Mouse (Mus musculus): ENCODE measurements at regions not wholly inside any gene's neighbourhood (a gene's known extent, or its start where the extent isn't known, plus 50 kb on each side); places are given as distances from the start of the nearest gene placed in this dataset.

- Histone ChIP-seq H3K4me1 (ENCODE audit: control insufficient read depth in 1 of 2, insufficient read depth in 2 of 2) (peaks cover 2 to 3% of the 10 kb centered on the region in 2 experiments; a peak in 1 of 4 replicates), H3K4me3 (replicated peaks in 1 of 3; ENCODE audit: low read depth in 2 of 3, low read length in 2 of 3, poor library complexity in 1 of 3) (no peak overlapping the region), H3K36me3 (replicated peaks in 1 of 2; ENCODE audit: control insufficient read depth in 1 of 2, insufficient read depth in 1 of 2, low read length in 1 of 2) (no peaks in the 10 kb centered on the region), H3K9me3 (replicated peaks; ENCODE audit: low read length) (no peaks in the 10 kb centered on the region), H3K27ac (ENCODE audit: insufficient read depth, low read depth) (no peak overlapping the region), H3K9ac (ENCODE audit: insufficient read depth, low read depth) (no peak overlapping the region), H3K4me2 (ENCODE audit: insufficient read depth, low read depth, poor library complexity, severe bottlenecking) (no peak overlapping the region), H3K27me3 (replicated peaks) (peaks cover 4% of the 10 kb centered on the region), H3K79me2 (replicated peaks; ENCODE audit: control insufficient read depth, extremely low read depth, insufficient read depth, poor library complexity, severe bottlenecking) (no peaks in the 10 kb centered on the region)
- in situ Hi-C loops (cut with MboI; ENCODE audit: low pct_ligation_motif_present, low pct_unique_long_range_greater_than_20kb, low sequenced_read_pairs), result no loop called here
- no peak for DNase-seq (ENCODE audit: extremely low read depth)
- dilution Hi-C loops (cut with MboI; ENCODE audit: extremely low pct_ligation_motif_present, extremely low pct_unique_long_range_greater_than_20kb, low sequenced_read_pairs), result no loop called here
- TF ChIP-seq SMC3 (IDR thresholded peaks at IDR 0.05; ENCODE audit: low read depth, low read length), result no peak
- TF ChIP-seq MYC (IDR thresholded peaks at IDR 0.05; ENCODE audit: low read depth, low read length), result no peak
- no peak for TF ChIP-seq USF2 (conservative IDR thresholded peaks at IDR 0.05; ENCODE audit: low read depth, low read length)
- no peak for TF ChIP-seq CHD1 (IDR thresholded peaks at IDR 0.05; ENCODE audit: low read depth, low read length)
- no peak for TF ChIP-seq MAZ (IDR thresholded peaks at IDR 0.05; ENCODE audit: low read depth, low read length)
- no peak for TF ChIP-seq EP300 (IDR thresholded peaks at IDR 0.05; ENCODE audit: low read length)
- no peak for TF ChIP-seq ELF1 (IDR thresholded peaks at IDR 0.05; ENCODE audit: low read depth, low read length)
- TF ChIP-seq POLR2A (IDR thresholded peaks at IDR 0.05; ENCODE audit: low read depth, low read length), result no peak
- no peak for TF ChIP-seq TBP (conservative IDR thresholded peaks at IDR 0.05; ENCODE audit: low read depth, low read length)
- TF ChIP-seq JUN (IDR thresholded peaks at IDR 0.05; ENCODE audit: insufficient read depth, low read depth, low read length), result no peak
- no peak for TF ChIP-seq NRF1 (IDR thresholded peaks at IDR 0.05; ENCODE audit: low read depth, low read length)
- no peak for TF ChIP-seq MXI1 (IDR thresholded peaks at IDR 0.05; ENCODE audit: low read depth, low read length)
- TF ChIP-seq GABPA (IDR thresholded peaks at IDR 0.05; ENCODE audit: insufficient replicate concordance, low read depth, low read length), result no peak
- TF ChIP-seq KAT2A (IDR thresholded peaks at IDR 0.05; ENCODE audit: insufficient replicate concordance, low read length), result no peak
- TF ChIP-seq PAX5 (IDR thresholded peaks at IDR 0.05; ENCODE audit: low read length), result no peak
- TF ChIP-seq MEF2A (IDR thresholded peaks at IDR 0.05; ENCODE audit: borderline replicate concordance, low read depth, low read length), result no peak
- TF ChIP-seq ZMIZ1 (IDR thresholded peaks at IDR 0.05; ENCODE audit: low read depth, low read length), result no peak
- no peak for TF ChIP-seq CHD2 (IDR thresholded peaks at IDR 0.05; ENCODE audit: low read length)
- TF ChIP-seq POLR2AphosphoS2 (IDR thresholded peaks at IDR 0.05; ENCODE audit: low read depth, low read length), result no peak
- no peak for TF ChIP-seq CTCF (conservative IDR thresholded peaks at IDR 0.05 in 1 of 2, IDR thresholded peaks at IDR 0.05 in 1 of 2; ENCODE audit: low read depth in 2 of 2, low read length in 2 of 2)
Measured at GRCm38 (mm10) chr3:35225051-35225701, 528.7 kb upstream of the Atp11b start.

GRCm38 (mm10) chr3:35225774-35226365 lies 528.0 kb upstream of the Atp11b start:
- Histone ChIP-seq H3K9me3 (replicated peaks; ENCODE audit: low read length) (no peaks in the 10 kb centered on the region), H3K27ac (ENCODE audit: insufficient read depth, low read depth) (no peak overlapping the region), H3K4me2 (ENCODE audit: insufficient read depth, low read depth, poor library complexity, severe bottlenecking) (no peak overlapping the region), H3K9ac (ENCODE audit: insufficient read depth, low read depth) (no peak overlapping the region), H3K27me3 (replicated peaks) (peaks cover 2% of the 10 kb centered on the region), H3K79me2 (replicated peaks; ENCODE audit: control insufficient read depth, extremely low read depth, insufficient read depth, poor library complexity, severe bottlenecking) (no peaks in the 10 kb centered on the region), H3K4me1 (ENCODE audit: control insufficient read depth in 1 of 2, insufficient read depth in 2 of 2) (no peaks in the 10 kb centered on the region), H3K4me3 (replicated peaks in 1 of 3; ENCODE audit: low read depth in 2 of 3, low read length in 2 of 3, poor library complexity in 1 of 3) (no peak overlapping the region), H3K36me3 (replicated peaks in 1 of 2; ENCODE audit: control insufficient read depth in 1 of 2, insufficient read depth in 1 of 2, low read length in 1 of 2) (no peaks in the 10 kb centered on the region)
- dilution Hi-C loops (cut with MboI; ENCODE audit: extremely low pct_ligation_motif_present, extremely low pct_unique_long_range_greater_than_20kb, low sequenced_read_pairs) (no loop called here), in situ Hi-C loops (cut with MboI; ENCODE audit: low pct_ligation_motif_present, low pct_unique_long_range_greater_than_20kb, low sequenced_read_pairs) (no loop called here)
- DNase-seq (ENCODE audit: extremely low read depth), result no peak
- TF ChIP-seq NRF1 (IDR thresholded peaks at IDR 0.05; ENCODE audit: low read depth, low read length) (no peak), RCOR1 (conservative IDR thresholded peaks at IDR 0.05; ENCODE audit: low read depth, low read length) (no peak), UBTF (IDR thresholded peaks at IDR 0.05; ENCODE audit: low read depth, low read length) (no peak), ZC3H11A (IDR thresholded peaks at IDR 0.05; ENCODE audit: low read depth, low read length) (no peak), MAZ (IDR thresholded peaks at IDR 0.05; ENCODE audit: low read depth, low read length) (no peak), GABPA (IDR thresholded peaks at IDR 0.05; ENCODE audit: insufficient replicate concordance, low read depth, low read length) (no peak), CHD1 (IDR thresholded peaks at IDR 0.05; ENCODE audit: low read depth, low read length) (no peak), EP300 (IDR thresholded peaks at IDR 0.05; ENCODE audit: low read length) (no peak), JUN (IDR thresholded peaks at IDR 0.05; ENCODE audit: insufficient read depth, low read depth, low read length) (no peak), SIN3A (IDR thresholded peaks at IDR 0.05; ENCODE audit: low read length) (no peak), PAX5 (IDR thresholded peaks at IDR 0.05; ENCODE audit: low read length) (no peak), JUND (conservative IDR thresholded peaks at IDR 0.05; ENCODE audit: low read depth, low read length) (no peak), MAFK (IDR thresholded peaks at IDR 0.05; ENCODE audit: insufficient replicate concordance, low read length) (no peak), CTCF (conservative IDR thresholded peaks at IDR 0.05 in 1 of 2, IDR thresholded peaks at IDR 0.05 in 1 of 2; ENCODE audit: low read depth in 2 of 2, low read length in 2 of 2) (no peak), ZKSCAN1 (IDR thresholded peaks at IDR 0.05; ENCODE audit: borderline replicate concordance, low read depth, low read length) (no peak)

Measured in CH12.LX (cell line).